Mouse (Mus musculus): ENCODE results near the gene Dennd1a.
A peak's percentile ranks its signal among the peaks of the same experiment; 100 is the strongest.

Dennd1a gene

DNA sequence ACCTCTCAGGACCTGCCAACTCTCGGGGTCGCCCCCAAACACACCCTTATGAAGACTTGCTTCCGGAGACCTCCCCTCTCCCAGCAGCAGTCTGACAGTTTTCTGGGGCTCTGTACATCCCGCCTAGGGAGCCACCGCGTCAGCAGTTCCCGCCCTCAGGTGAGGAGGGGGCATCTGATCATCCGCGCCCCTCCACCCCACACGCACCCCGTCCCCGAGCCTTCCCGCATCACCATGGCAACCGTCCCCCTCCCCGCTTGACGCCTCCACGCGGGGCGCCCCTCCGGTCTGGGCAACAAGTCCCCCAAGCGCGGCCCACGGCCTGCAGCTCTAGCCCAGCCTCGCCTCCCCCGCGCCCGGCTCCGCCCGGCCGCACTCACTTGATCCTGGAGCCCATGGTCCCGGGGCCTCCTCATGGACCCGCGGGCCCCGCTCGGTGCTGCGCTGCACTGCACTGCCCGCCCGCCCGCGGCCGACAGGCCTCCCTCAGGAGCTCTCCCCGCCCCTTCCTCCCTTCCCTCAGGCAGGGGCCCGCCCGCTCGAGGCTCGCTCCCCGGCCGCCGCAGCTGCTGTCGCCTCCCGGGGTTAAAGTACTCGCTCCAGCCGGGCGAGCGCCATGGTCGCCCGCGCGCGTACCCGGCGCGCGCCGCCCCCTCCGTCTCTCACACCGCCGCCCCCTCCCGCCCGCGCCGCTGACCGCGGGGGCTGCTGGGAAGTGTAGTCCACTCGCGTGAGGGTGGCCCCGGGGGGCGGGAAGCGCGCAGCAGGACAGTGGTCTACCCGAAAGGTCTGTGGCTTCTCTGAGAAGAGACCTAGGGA, at the start of gene Dennd1a:
Dennd1a (minus strand) TSS at position 658 of the 819 bp plus-strand sequence.
- peak; percentile 91 for DNase-seq (ENCODE audit: extremely low spot score, low spot score)

- DNase-seq (ENCODE audit: extremely low spot score, low spot score): peak; percentile 67
Measured at GRCm38 (mm10) chr2:38336606-38337005, 49.4 kb upstream of the Dennd1a start.

DNA sequence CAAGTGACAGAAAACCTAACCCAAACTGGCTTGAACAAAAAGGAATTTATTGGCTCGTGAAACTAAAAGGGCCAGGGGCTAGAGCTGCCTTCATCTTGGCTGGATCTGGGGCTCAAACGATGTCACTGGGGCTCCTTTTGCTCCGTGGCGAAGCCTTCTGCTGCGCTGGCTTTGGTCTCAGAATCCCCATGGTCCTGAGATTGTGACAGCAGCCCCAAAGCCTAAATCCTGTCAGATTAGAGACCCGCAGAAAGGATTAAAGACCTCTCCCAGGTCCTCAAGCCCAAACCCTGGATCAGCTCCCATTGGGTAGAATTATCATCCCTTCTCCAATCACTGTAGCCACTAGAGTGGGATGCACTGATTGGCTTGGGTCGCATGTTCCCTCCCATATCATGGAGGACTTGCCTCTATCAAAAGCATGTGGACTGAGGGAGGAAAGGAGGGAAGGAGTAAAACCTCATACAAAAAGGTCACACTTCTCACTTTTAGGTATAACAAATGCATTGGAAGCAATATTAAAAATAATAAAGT, 46.5 kb upstream of the Dennd1a start:
- DNase-seq (ENCODE audit: extremely low spot score, low spot score): no peak

- no peak for DNase-seq (ENCODE audit: extremely low spot score, low spot score)
Measured at GRCm38 (mm10) chr2:38326671-38327070, 39.5 kb upstream of the Dennd1a start.

GRCm38 (mm10) chr2:38323380-38323779, 36.2 kb upstream of the Dennd1a start:
- DNase-seq (ENCODE audit: extremely low spot score, low spot score): no peak

DNA sequence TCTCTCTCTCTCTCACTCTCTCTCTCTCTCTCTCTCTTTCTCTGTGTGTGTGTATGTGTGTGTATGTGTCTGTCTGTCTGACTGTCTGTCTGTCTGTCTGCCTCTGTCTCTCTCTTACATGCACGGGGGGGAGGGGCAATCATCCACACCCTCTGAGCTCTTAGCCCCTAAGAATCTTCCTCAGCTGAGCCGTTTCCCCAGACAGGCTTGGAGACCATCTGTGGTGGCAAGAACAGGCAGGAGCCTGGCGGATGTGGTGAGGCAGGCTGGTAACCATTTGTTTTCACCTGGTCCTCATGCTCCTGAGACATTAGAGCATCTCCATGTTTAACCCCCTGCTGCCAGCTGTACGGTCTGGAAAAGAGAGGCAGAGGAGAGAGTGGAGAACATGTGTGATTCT, 33.7 kb upstream of the Dennd1a start:
- no peak for DNase-seq (ENCODE audit: extremely low spot score, low spot score)

DNA sequence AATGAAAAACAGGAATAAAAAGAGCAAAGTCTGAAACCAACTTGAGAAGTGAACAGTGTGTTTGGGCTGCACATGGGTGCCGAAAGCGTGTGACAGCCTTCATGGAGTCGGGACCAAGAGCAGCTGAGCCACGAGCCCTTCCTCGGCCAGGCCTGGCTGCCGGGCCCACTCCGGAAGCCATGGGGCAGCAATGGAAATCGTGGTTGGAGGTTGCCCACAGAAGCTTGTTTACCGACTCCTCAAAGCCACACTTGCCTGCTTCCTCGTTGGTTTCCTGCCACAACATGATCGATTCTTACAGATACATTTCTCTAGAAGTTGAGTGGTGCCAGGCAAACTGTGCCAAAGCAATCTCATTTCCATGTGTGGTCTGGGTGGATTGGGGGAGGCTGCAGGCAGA, 31.9 kb upstream of the Dennd1a start:
- DNase-seq (ENCODE audit: extremely low spot score, low spot score): no peak

DNA sequence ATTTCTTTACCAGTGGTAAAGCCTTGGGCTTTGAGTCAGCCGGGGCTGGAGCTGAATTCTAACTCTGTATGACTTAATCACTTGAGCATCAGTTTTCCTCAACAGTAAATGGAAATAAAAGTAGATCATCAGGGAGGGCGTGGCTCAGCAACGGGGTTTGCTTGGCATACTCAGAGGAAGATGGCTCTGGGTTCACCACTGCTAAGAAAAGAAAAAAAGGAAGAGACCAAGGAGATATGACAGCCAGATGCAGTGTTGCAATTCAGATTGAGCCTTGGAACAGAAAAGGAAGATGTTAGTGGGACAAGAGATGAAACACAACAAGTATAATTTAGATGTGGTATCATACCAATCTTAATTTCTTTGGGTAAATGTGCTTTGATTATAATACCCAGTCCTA, 26.2 kb upstream of the Dennd1a start:
- no peak for DNase-seq (ENCODE audit: extremely low spot score, low spot score)

DNA sequence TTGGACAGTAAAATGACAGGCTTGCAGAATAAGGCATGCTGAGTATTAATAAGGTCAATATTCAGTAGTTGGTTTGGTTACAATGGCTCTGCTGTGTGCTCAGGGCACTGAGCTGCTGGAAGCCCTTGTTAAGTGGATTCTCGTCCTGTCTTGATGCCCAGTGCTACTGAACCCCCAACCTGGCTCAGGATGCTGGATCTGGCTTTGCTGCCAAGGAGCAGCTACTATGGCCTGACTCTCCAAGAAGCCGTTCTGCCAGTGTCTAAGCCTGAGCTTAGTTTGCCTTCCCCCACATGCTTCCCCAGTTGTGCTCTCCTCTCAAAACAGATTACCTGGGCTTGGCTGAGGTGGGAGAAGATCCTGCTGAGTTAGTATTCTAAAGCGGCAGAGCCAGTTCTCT, 25.7 kb upstream of the Dennd1a start:
- no peak for DNase-seq (ENCODE audit: extremely low spot score, low spot score)

- no peak for DNase-seq (ENCODE audit: extremely low spot score, low spot score)
Measured at GRCm38 (mm10) chr2:38305152-38305551, 18.0 kb upstream of the Dennd1a start.

DNA sequence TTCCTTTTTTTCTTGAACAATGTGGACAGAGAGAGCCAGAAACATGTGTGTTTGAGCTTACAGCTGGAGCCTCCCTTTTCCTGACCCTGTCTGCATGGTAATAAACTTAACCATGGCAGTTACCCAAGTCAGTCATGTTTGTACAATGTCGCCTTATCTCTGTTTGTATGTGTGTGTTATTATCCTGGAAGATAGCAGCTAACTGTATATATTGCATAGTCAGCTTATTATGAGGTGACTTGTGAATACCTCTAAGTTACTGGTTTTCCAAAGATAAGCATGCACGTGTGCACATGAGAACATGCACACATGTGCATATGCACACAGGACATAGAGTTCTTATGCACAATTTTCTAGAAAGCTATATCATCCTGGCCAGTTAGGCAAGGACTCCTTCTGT, 13.8 kb upstream of the Dennd1a start:
- no peak for DNase-seq (ENCODE audit: extremely low spot score, low spot score)

- no peak for DNase-seq (ENCODE audit: extremely low spot score, low spot score)
Measured at GRCm38 (mm10) chr2:38295939-38296338, 8.7 kb upstream of the Dennd1a start.

DNA sequence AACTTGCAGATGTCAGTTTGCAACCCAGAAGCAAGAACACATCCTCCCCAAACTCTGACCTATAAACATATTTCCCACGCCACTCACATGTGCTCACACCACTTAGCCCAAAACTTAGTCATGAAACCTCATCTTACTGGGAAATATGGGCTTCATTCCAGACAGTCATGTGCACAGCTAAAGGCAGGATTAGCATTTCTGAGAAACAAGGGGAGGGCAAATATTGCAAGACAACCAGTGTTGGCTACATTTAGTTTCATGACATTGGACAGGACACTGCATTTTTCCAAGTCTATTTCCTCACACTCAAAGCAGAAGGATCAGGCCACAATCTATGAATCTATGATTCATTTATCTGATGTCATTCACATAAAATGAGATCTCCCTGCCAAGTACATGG, 4.3 kb upstream of the Dennd1a start:
- DNase-seq (ENCODE audit: extremely low spot score, low spot score): no peak

DNA sequence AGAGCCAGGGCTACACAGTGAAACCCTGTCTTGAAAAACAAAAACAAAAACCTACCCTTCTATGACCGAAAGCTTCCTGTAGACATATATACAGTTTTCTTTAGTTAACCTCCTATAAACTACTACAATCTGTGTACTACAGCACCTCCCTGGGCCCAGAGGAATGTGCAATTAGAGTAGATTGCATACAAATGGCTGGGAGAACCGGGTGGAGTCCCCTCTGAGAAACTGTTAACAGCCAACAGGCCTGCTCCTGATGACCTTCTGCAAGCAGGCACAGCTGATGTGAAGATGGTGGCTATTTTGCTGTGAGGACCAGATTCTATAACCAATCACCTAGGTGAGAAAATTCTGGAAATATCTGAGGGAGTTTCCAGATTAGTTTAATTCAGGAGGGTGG, 1.0 kb upstream of the Dennd1a start:
- no peak for DNase-seq (ENCODE audit: extremely low spot score, low spot score)

- DNase-seq (ENCODE audit: extremely low spot score, low spot score): no peak
Measured at GRCm38 (mm10) chr2:38286433-38286732, 807 bp downstream of the Dennd1a start.

DNA sequence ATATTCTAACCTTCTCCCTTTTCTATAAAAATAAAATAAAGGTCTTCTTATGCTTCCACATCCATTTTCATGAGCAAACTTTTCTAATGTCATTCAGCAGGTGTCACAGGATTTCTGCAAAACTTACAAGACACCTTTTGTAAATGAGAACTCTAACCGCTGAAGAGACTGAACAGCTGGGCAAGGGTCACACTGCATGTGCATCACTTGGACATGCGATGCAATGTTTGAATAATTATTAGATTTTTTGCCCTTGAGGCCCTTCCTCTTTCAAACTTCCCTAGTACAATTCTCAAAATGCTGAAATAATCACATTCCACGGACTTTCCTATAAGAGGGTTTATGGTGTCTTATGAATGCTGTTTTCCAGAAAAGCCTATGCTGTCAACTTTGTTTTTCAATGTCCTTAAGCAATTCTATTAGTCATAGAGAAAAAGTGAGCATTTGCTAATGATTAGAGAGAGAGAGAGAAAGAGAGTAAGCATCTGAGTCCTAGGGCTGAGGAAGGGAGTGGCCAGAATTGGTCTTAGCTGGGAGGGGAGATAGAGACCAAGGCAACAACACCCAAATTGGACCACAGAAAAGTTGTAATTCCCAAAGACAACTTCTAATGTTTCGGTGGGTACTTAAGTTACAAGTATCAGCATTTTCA, 1.3 kb downstream of the Dennd1a start:
- DNase-seq (ENCODE audit: extremely low spot score, low spot score): no peak

GRCm38 (mm10) chr2:38283961-38284360, 3.2 kb downstream of the Dennd1a start:
- no peak for DNase-seq (ENCODE audit: extremely low spot score, low spot score)

DNA sequence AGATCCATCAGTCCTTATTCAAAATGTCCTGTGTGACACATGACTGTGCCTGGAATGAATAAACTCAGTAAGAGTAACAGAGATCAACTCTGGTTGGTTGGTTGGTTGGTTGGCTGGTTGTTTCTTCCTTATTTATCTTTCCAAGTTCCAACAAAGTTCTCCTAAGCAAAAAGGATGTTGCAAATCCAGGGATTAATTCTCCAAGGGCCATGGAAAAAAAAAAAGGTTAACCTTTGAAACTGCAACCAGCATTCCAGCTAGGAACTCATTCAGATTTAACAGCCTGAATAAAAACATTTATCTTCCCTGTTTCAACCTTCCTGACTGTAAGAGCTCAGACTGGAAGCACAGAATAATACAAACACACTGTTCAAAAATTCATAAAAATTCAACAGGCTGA, 6.8 kb downstream of the Dennd1a start:
- DNase-seq (ENCODE audit: extremely low spot score, low spot score): no peak

DNA sequence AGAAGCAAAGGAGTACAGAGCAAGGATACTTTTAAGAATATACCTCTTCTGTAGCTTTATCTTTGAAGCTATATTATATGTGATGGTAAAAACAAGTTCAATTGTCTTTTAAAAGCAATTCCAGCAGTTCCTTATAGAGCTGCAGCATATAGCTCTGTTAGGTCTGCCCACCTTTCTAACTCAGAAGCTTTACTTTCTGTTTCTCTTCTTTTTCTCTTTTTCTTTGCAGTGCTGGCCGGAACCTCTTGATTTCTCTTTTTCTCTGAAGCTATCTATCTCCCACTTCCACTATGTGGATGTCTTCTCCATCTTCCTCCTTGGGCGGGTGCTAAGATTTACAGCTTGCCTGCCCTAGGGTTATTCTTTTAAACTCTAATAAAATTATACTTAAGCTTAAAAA, 12.2 kb downstream of the Dennd1a start:
- no peak for DNase-seq (ENCODE audit: extremely low spot score, low spot score)

- DNase-seq (ENCODE audit: extremely low spot score, low spot score): no peak
Measured at GRCm38 (mm10) chr2:38263653-38264052, 23.5 kb downstream of the Dennd1a start.

GRCm38 (mm10) chr2:38259052-38259451, 28.1 kb downstream of the Dennd1a start:
- no peak for DNase-seq (ENCODE audit: extremely low spot score, low spot score)

DNA sequence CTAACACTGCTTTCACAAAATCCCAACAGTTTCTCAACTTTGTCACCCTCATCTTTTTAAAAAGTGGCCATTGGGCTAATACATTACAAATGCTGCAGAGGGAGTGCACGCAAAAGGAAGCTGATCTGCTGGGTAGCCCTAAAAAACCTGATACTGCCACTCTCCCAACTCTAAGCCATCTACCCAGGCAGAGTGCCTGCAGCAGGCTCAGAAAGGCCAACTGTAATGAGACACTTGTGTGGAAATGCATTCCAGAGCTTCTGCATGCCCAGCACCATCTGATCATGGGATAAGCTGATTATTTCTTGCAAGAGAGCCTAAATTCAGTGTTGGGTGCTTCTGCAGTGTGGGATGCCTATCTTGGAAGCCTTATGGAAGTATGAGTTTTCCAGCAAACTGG, 49.6 kb downstream of the Dennd1a start:
- no peak for DNase-seq (ENCODE audit: extremely low spot score, low spot score)

GRCm38 (mm10) chr2:38235593-38235992, 51.6 kb downstream of the Dennd1a start:
- no peak for DNase-seq (ENCODE audit: extremely low spot score, low spot score)

Measured in neural tube, embryonic 10.5 days (tissue).